8 mouse cellular contexts compared by ENCODE assay signal in the genomic region with DNA sequence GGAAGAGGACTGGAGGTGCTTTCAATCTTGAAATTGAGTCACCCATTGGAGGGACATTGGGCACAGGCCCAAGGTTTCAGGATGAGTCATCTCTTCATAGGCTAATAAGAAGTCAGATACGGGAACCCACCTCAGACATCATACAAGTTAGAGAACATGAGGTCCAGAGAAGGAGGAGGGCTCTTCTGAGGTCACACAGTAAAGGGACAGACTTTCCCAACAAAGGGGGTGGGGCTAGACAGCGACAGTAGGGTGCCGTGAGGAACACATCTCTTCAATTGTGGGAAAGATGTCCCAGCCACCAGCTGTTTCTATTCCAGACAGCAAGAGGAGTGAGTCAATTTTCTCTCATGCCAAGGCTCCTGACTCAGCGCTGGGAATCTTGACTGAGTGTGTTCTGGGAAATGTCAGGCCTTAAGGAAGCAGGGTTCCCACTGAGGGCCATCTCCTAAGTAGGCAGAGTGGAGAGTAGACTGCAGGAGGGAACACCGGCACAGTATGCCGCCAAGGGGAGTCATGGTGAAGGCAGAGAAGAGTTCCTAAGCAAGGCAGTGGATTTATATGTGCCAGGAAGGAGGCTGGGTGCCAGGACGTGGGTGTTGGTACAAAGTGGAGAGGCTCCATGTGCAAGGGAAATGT. TPM values are rescaled to one million over a fixed set of nuclear protein-coding genes. Genes with fewer than 3 reads are reported as not detected.
A peak's percentile ranks its signal among the peaks of the same experiment; 100 is the strongest.
DNase-seq lines count a peak whose midpoint lies in the region; ATAC-seq lines count a peak whose summit lies in the region.

No protein-coding gene starts in this region.

- no peaks in the 10 kb centered on the region for H3K9me3 ChIP-seq in megakaryocyte, embryonic 14.5 days
- no peaks in the 10 kb centered on the region for H3K9me3 ChIP-seq in limb, embryonic 15.5 days

- no peak overlapping the region for H3K4me2 ChIP-seq in limb, embryonic 15.5 days

- peaks cover 18% of the 10 kb centered on the region for H3K36me3 ChIP-seq in megakaryocyte, embryonic 14.5 days (replicated peaks; ENCODE audit: low read length)
- peaks cover 7% of the 10 kb centered on the region for H3K36me3 ChIP-seq in limb, embryonic 15.5 days

- 78% methylated on average over 7 of the region's 7 CpGs for WGBS in limb, embryonic 15.5 days

- DNase-seq in heart, postnatal 4 days: peak; percentile 45
- peak; percentile 83 for DNase-seq in right cerebral cortex, postnatal 25 days
- no peak for DNase-seq in ovary, postnatal 14 days (ENCODE audit: low spot score)
- no peak for DNase-seq in kidney, postnatal 25 days

- no peaks in the 10 kb centered on the region for H3K27me3 ChIP-seq in megakaryocyte, embryonic 14.5 days (replicated peaks)
- H3K27me3 ChIP-seq in limb, embryonic 15.5 days: no peaks in the 10 kb centered on the region

- peaks cover 54% of the 10 kb centered on the region for H3K4me1 ChIP-seq in megakaryocyte, embryonic 14.5 days
- peaks cover 13% of the 10 kb centered on the region for H3K4me1 ChIP-seq in brown adipose tissue, adult 24 weeks (ENCODE audit: control insufficient read depth, insufficient read depth, insufficient read length, low read length)
- H3K4me1 ChIP-seq in limb, embryonic 15.5 days: peaks cover 35% of the 10 kb centered on the region

- H3K9ac ChIP-seq in limb, embryonic 15.5 days: no peak overlapping the region

- ATAC-seq in megakaryocyte, adult 5-6 weeks (ENCODE audit: poor library complexity, severe bottlenecking): no peak
- no peak for ATAC-seq in limb, embryonic 15.5 days (ENCODE audit: insufficient number of reproducible peaks, low FRiP score, low TSS enrichment, low read depth)

- peak overlapping the region; percentile 73 for H3K4me3 ChIP-seq in megakaryocyte, embryonic 14.5 days (replicated peaks)
- no peak overlapping the region for H3K4me3 ChIP-seq in brown adipose tissue, adult 24 weeks (ENCODE audit: insufficient read depth, low read depth, low read length)
- 0 out of 2 replicates have a peak overlapping the region, but pooled peaks have one; percentile 2 for H3K4me3 ChIP-seq in limb, embryonic 15.5 days

- peak overlapping the region; percentile 60 for H3K27ac ChIP-seq in brown adipose tissue, adult 24 weeks (replicated peaks; ENCODE audit: low read depth, low read length)
- H3K27ac ChIP-seq in limb, embryonic 15.5 days: no peak overlapping the region; the same call in 1 of the 2 replicates

RNA-seq across cellular contexts. Expression of gene Coq8b, which starts 1.0 kb away (rescaled TPM):
- 45.5 and 46.3 TPM in 2 replicates for polyA plus RNA-seq in megakaryocyte, embryonic 14.5 days (2012; ENCODE audit: insufficient read depth, low replicate concordance)
- total RNA-seq in megakaryocyte, adult 5-6 weeks (2015): 12.0 and 16.8 TPM in 2 replicates
- 7.5 and 15.2 TPM in 2 replicates for total RNA-seq in megakaryocyte, adult 5-6 weeks (2017)
- 13.3 and 19.1 TPM in 2 replicates for polyA plus RNA-seq in brown adipose tissue, adult 24 weeks (2012; ENCODE audit: insufficient read depth, insufficient read length, missing spikeins)
- total RNA-seq in heart, postnatal 4 days (2021): 10 to 100 TPM; 10.2 to 11.2 TPM
- 21.0 and 22.3 TPM in 2 replicates for polyA plus RNA-seq in limb, embryonic 15.5 days (2015; fragmentation: Nextera tagmentation; extraction: Ambion mirVana)

RNA-seq across cellular contexts. Expression of gene Itpkc, which starts 3.4 kb away (rescaled TPM):
- polyA plus RNA-seq in megakaryocyte, embryonic 14.5 days (2012; ENCODE audit: insufficient read depth, low replicate concordance): 1.0 and 3.0 TPM in 2 replicates
- total RNA-seq in megakaryocyte, adult 5-6 weeks (2015): 1.6 and 2.7 TPM in 2 replicates
- total RNA-seq in megakaryocyte, adult 5-6 weeks (2017): 1.6 and 4.7 TPM in 2 replicates
- 2.2 and 5.2 TPM in 2 replicates for polyA plus RNA-seq in brown adipose tissue, adult 24 weeks (2012; ENCODE audit: insufficient read depth, insufficient read length, missing spikeins)
- 1 to 10 TPM; 4.6 to 5.3 TPM for total RNA-seq in heart, postnatal 4 days (2021)
- polyA plus RNA-seq in limb, embryonic 15.5 days (2015; fragmentation: Nextera tagmentation; extraction: Ambion mirVana): 11.6 and 12.1 TPM in 2 replicates

RNA-seq across cellular contexts. Expression of gene Numbl, which starts 26.4 kb away (rescaled TPM):
- polyA plus RNA-seq in megakaryocyte, embryonic 14.5 days (2012; ENCODE audit: insufficient read depth, low replicate concordance): 2.0 and 2.4 TPM in 2 replicates
- total RNA-seq in megakaryocyte, adult 5-6 weeks (2015): 2.8 and 4.3 TPM in 2 replicates
- 2.5 and 2.6 TPM in 2 replicates for total RNA-seq in megakaryocyte, adult 5-6 weeks (2017)
- 2.6 and 2.7 TPM in 2 replicates for polyA plus RNA-seq in brown adipose tissue, adult 24 weeks (2012; ENCODE audit: insufficient read depth, insufficient read length, missing spikeins)
- total RNA-seq in heart, postnatal 4 days (2021): 10 to 100 TPM; 11.5 to 12.1 TPM
- 38.9 and 41.7 TPM in 2 replicates for polyA plus RNA-seq in limb, embryonic 15.5 days (2015; fragmentation: Nextera tagmentation; extraction: Ambion mirVana)

RNA-seq across cellular contexts. Expression of gene Snrpa, which starts 35.7 kb away (rescaled TPM):
- polyA plus RNA-seq in megakaryocyte, embryonic 14.5 days (2012; ENCODE audit: insufficient read depth, low replicate concordance): 467 and 2,125 TPM in 2 replicates
- total RNA-seq in megakaryocyte, adult 5-6 weeks (2015): 110 and 125 TPM in 2 replicates
- 51.9 and 68.6 TPM in 2 replicates for total RNA-seq in megakaryocyte, adult 5-6 weeks (2017)
- polyA plus RNA-seq in brown adipose tissue, adult 24 weeks (2012; ENCODE audit: insufficient read depth, insufficient read length, missing spikeins): 31.5 and 50.7 TPM in 2 replicates
- total RNA-seq in heart, postnatal 4 days (2021): 10 to 100 TPM; 64.8 to 69.5 TPM
- polyA plus RNA-seq in limb, embryonic 15.5 days (2015; fragmentation: Nextera tagmentation; extraction: Ambion mirVana): 215 and 227 TPM in 2 replicates

RNA-seq across cellular contexts. Expression of gene BC024978, which starts 36.2 kb away (rescaled TPM):
- polyA plus RNA-seq in megakaryocyte, embryonic 14.5 days (2012; ENCODE audit: insufficient read depth, low replicate concordance): 1.0 and 2.3 TPM in 2 replicates
- 4.0 and 8.5 TPM in 2 replicates for total RNA-seq in megakaryocyte, adult 5-6 weeks (2015)
- total RNA-seq in megakaryocyte, adult 5-6 weeks (2017): 0.51 and 0.73 TPM in 2 replicates
- polyA plus RNA-seq in brown adipose tissue, adult 24 weeks (2012; ENCODE audit: insufficient read depth, insufficient read length, missing spikeins): 5.6 and 8.2 TPM in 2 replicates
- total RNA-seq in heart, postnatal 4 days (2021): 10 to 100 TPM; 14.6 to 18.0 TPM
- polyA plus RNA-seq in limb, embryonic 15.5 days (2015; fragmentation: Nextera tagmentation; extraction: Ambion mirVana): 3.4 and 3.7 TPM in 2 replicates

Comparison
In these comparisons a context has a peak if more than half of its experiments do, and no peak if none do; other contexts are left out.
1. DNase-seq: peak in heart, postnatal 4 days (single experiment) and right cerebral cortex, postnatal 25 days (single experiment); none in ovary, postnatal 14 days (single experiment) and kidney, postnatal 25 days (0 of 2).
2. RNA of gene Numbl, which starts 26.4 kb away (polyA plus RNA-seq): 38.9 to 41.7 TPM in limb, embryonic 15.5 days; 2.6 to 2.7 TPM in brown adipose tissue, adult 24 weeks and 2.0 to 2.4 TPM in megakaryocyte, embryonic 14.5 days; every median in the first group is over 10 times any median in the second.